Mouse (Mus musculus) stomach, postnatal 0 days (tissue): ENCODE results near the gene AY761185. TPM values are rescaled to one million over a fixed set of nuclear protein-coding genes. Genes with fewer than 3 reads are reported as not detected.
"Not testable (repeated sequence)": the region's sequence is repeated elsewhere in the genome, so short reads cannot be mapped to it uniquely, and the experiment has no call there.

Source experiments
- ATAC-seq: fragments of 200-750 bp; cut with Nextera tagmentation; 2 replicates; pipeline ENCODE4 v1.8.0; 2017; ENCODE audit not compliant: low FRiP score, low TSS enrichment
- DNase-seq: peaks from one replicate; pipeline ENCODE4 v3.0.0-alpha.2; 2016; ENCODE audit warnings: low spot score
- H3K27ac ChIP-seq: fragments of 300-500 bp; sonication (generic); replicated peaks from 2 replicates; pipeline ENCODE4 v1.5.1; 2014; ENCODE audit warnings: mild to moderate bottlenecking, control low read depth
- H3K27me3 ChIP-seq: fragments of 300-500 bp; sonication (generic); 2 replicates; pipeline ENCODE4 v1.6.1; 2014; ENCODE audit warnings: low read length; ENCODE audit not compliant: control insufficient read depth, insufficient read depth
- H3K36me3 ChIP-seq: fragments of 300-500 bp; sonication (generic); 2 replicates; pipeline ENCODE4 v1.6.1; 2014; ENCODE audit warnings: low read length, mixed read lengths; ENCODE audit not compliant: control insufficient read depth, insufficient read depth
- H3K4me1 ChIP-seq: fragments of 300-500 bp; sonication (generic); replicated peaks from 2 replicates; pipeline ENCODE4 v1.6.1; 2014; ENCODE audit warnings: antibody characterized with exemption; ENCODE audit not compliant: control insufficient read depth, insufficient read depth
- H3K4me2 ChIP-seq: fragments of 300-500 bp; sonication (generic); replicated peaks from 2 replicates; pipeline ENCODE4 v1.6.1; 2014; ENCODE audit warnings: low read depth, mild to moderate bottlenecking, control low read depth, moderate library complexity
- H3K4me3 ChIP-seq: fragments of 300-500 bp; sonication (generic); 2 replicates; pipeline ENCODE4 v1.5.1; 2014; ENCODE audit warnings: low read depth, low read length, control low read depth
- H3K9ac ChIP-seq: fragments of 300-500 bp; sonication (generic); 2 replicates; pipeline ENCODE4 v1.6.1; 2014; ENCODE audit warnings: mild to moderate bottlenecking, low read length, control low read depth, mixed read lengths
- H3K9me3 ChIP-seq: fragments of 300-500 bp; sonication (generic); 2 replicates; pipeline ENCODE4 v1.6.1; 2016; ENCODE audit warnings: low read length; ENCODE audit not compliant: control insufficient read depth
- CTCF ChIP-seq: IDR thresholded peaks from 2 replicates; pipeline ENCODE4 v1.5.1; 2016; ENCODE audit warnings: antibody characterized with exemption, low read depth, mild to moderate bottlenecking, moderate library complexity
- EP300 ChIP-seq: optimal IDR thresholded peaks from 2 replicates; pipeline ENCODE3; 2016; ENCODE audit warnings: antibody characterized with exemption
- WGBS: fragments of 180-500 bp; shearing (Covaris S2); extraction: QIAGEN DNeasy Blood & Tissue Kit; methylation state at CpG from one replicate; pipeline ENCODE4 v1.1.7; 2014; 5-methylcytosine and 5-hydroxymethylcytosine counted together
- polyA plus RNA-seq: library from polyadenylated mRNA; unstranded; fragments of >200 nt; fragmentation: Nextera tagmentation; extraction: Ambion mirVana; gene quantifications from 2 replicates; pipeline ENCODE4 v1.2.1, GENCODE M21; 2015

AY761185 gene
- not detected in 2 replicates for polyA plus RNA-seq

GRCm38 (mm10) chr8:20944610-20945009 is at the start of gene AY761185:
Gene AY761185 (minus strand): TSS chr8:20944710.
- H3K27ac ChIP-seq, result no peak within 1 kb of the TSS
- no peak within 1 kb of the TSS for H3K4me3 ChIP-seq
- no peaks in the 10 kb centered on the region for H3K27me3 ChIP-seq
- no peak within 1 kb of the TSS for H3K9ac ChIP-seq
- H3K4me1 ChIP-seq, result no peaks in the 10 kb centered on the region
- DNase-seq (no peak), ATAC-seq (no peak)
- TF ChIP-seq CTCF (no peak), EP300 (no peak)
- 70% methylated on average over 3 of the region's 3 CpGs for WGBS
- H3K9me3 ChIP-seq, result no peaks in the 10 kb centered on the region
- H3K4me2 ChIP-seq, result no peak within 1 kb of the TSS
- H3K36me3 ChIP-seq, result no peaks in the 10 kb centered on the region

DNA sequence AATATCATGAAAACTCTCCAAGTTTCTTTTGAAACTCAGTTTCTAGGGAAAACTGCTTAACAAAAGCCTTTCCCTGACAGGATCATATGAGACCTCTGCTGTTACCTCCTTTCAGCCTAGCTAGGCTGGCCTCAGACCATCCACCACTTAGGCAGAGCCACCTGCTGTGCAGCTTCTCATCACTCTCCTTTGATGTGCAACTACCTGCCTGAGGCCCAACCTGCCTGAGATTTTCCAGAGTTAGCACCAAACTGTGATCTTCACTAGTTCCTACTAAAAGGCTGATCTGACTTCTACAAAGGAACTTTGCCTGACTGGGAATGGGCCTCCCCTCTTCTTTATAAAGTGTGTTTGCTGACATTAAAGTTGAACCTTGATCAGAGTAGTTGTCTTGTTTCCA is 49.5 kb upstream of the AY761185 start:
- H3K4me3 ChIP-seq, H3K36me3 ChIP-seq, H3K27ac ChIP-seq, H3K9me3 ChIP-seq, H3K27me3 ChIP-seq, H3K4me1 ChIP-seq, ATAC-seq, DNase-seq, H3K9ac ChIP-seq, H3K4me2 ChIP-seq: not testable (repeated sequence)

- Histone ChIP-seq H3K4me3 (no peak overlapping the region), H3K9me3 (no peaks in the 10 kb centered on the region), H3K36me3 (no peaks in the 10 kb centered on the region), H3K4me1 (no peaks in the 10 kb centered on the region), H3K9ac (no peak overlapping the region), H3K4me2 (no peak overlapping the region), H3K27me3 (no peaks in the 10 kb centered on the region), H3K27ac (no peak overlapping the region)
- WGBS, result 32% methylated on average over 1 of the region's 1 CpGs
- ATAC-seq (no peak), DNase-seq (no peak)
- no peak for TF ChIP-seq EP300
- no peak for TF ChIP-seq CTCF
Observed at GRCm38 (mm10) chr8:20979846-20980245, 35.3 kb upstream of the AY761185 start.

GRCm38 (mm10) chr8:20964531-20964930 is 20.0 kb upstream of the AY761185 start:
- H3K4me3 ChIP-seq, result no peak overlapping the region
- no peak for DNase-seq
- no peak overlapping the region for H3K9ac ChIP-seq
- no peaks in the 10 kb centered on the region for H3K36me3 ChIP-seq
- H3K4me1 ChIP-seq, result no peaks in the 10 kb centered on the region
- no peak for TF ChIP-seq CTCF
- TF ChIP-seq EP300, result no peak
- no peaks in the 10 kb centered on the region for H3K9me3 ChIP-seq
- H3K4me2 ChIP-seq, result no peak overlapping the region
- 89% methylated on average over 2 of the region's 2 CpGs for WGBS
- no peak for ATAC-seq
- H3K27me3 ChIP-seq, result no peaks in the 10 kb centered on the region
- no peak overlapping the region for H3K27ac ChIP-seq

GRCm38 (mm10) chr8:20921971-20922370 is 22.5 kb downstream of the AY761185 start, which contains the start of gene Gm6040:
Gene Gm6040 (minus strand): TSS chr8:20922071.
- no peak within 1 kb of the TSS for H3K4me2 ChIP-seq
- H3K9ac ChIP-seq, result no peak within 1 kb of the TSS
- no peaks in the 10 kb centered on the region for H3K9me3 ChIP-seq
- TF ChIP-seq CTCF (no peak), EP300 (no peak)
- no peaks in the 10 kb centered on the region for H3K36me3 ChIP-seq
- ATAC-seq (no peak), DNase-seq (no peak)
- H3K27ac ChIP-seq, result no peak within 1 kb of the TSS
- H3K27me3 ChIP-seq, result no peaks in the 10 kb centered on the region
- 73% methylated on average over 3 of the region's 3 CpGs for WGBS
- no peaks in the 10 kb centered on the region for H3K4me1 ChIP-seq
- H3K4me3 ChIP-seq, result no peak within 1 kb of the TSS

DNA sequence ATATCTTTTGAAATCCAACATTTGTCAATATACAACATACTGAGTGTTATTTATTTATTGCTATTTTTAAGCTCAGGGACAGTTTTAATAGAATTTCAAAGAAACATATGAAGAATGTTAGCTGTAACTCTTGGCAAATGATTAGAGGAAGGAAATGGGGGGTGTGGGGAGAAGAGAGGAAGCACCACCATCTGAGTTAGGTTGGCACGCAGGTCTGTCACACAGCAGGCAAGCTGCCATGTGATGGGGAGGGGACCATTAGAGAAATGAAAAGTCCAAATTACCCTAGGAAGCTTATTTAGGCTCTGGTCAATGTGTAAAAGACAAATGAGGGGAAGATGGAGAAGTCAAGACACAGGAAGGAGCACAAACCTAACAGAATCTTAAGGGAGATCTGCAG is 32.2 kb downstream of the AY761185 start:
- no peaks in the 10 kb centered on the region for H3K36me3 ChIP-seq
- H3K27me3 ChIP-seq, result no peaks in the 10 kb centered on the region

More for the DNA sequence above, 32.2 kb downstream of the AY761185 start:
- no peak overlapping the region for H3K4me2 ChIP-seq
- no peaks in the 10 kb centered on the region for H3K4me1 ChIP-seq
- no peak for ATAC-seq
- no peaks in the 10 kb centered on the region for H3K9me3 ChIP-seq
- H3K27ac ChIP-seq, result no peak overlapping the region
- TF ChIP-seq CTCF (no peak), EP300 (no peak)
- 76% methylated on average over 1 of the region's 1 CpGs for WGBS
- no peak overlapping the region for H3K4me3 ChIP-seq
- no peak overlapping the region for H3K9ac ChIP-seq
- DNase-seq, result no peak
